Mouse (Mus musculus) lung, adult 2 months (tissue): ENCODE measurements around the gene Gnl3.

Experiments
- CTCF ChIP-seq: fragments of 200-500 bp; IDR thresholded peaks from 2 replicates; pipeline ENCODE4 v1.5.1; 2011; ENCODE audit warnings: mild to moderate bottlenecking, low read length, control low read depth; ENCODE audit not compliant: insufficient read depth
- POLR2A ChIP-seq: fragments of 200-500 bp; IDR thresholded peaks from 2 replicates; pipeline ENCODE4 v1.6.1; 2011; ENCODE audit warnings: low read depth, mild to moderate bottlenecking, control low read depth, low read length, borderline replicate concordance; ENCODE audit errors: extremely low read depth

DNA sequence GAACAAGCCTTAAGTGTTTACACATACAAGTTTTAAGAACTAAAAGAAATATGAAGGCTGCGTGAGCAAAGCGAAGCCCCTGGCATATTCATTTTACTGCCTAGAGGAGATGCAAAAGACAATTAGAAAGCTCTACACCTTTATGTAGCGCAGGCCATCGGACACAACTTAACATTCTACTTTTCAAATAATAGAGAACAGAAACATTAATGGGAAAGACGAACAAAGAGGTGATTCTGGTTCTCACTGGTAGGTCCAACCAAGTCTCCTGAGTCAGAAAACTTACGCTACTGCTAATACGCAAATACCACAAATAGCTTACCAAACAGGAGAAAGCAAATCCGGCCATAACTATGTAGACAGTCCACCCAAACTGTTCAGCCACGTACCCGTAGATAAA, 18.6 kb downstream of the Gnl3 start:
- no peak for TF ChIP-seq CTCF
- no peak for TF ChIP-seq POLR2A
